Mouse (Mus musculus) limb, embryonic 14.5 days (tissue): ENCODE data around the gene Serpina1b. TPM values are rescaled to one million over a fixed set of nuclear protein-coding genes. Genes with fewer than 3 reads are reported as not detected.
"Not testable (repeated sequence)": the region's sequence is repeated elsewhere in the genome, so short reads cannot be mapped to it uniquely, and the experiment has no call there.

Source experiments
- ATAC-seq: fragments of 200-750 bp; cut with Nextera tagmentation; 2 replicates; pipeline ENCODE4 v1.8.0; 2017; ENCODE audit warnings: low read depth, moderate number of reproducible peaks, moderate TSS enrichment; ENCODE audit not compliant: low FRiP score
- DNase-seq: peaks from one replicate; pipeline ENCODE4 v3.0.0-alpha.2; 2015; ENCODE audit warnings: low spot score
- H3K27ac ChIP-seq: fragments of 300-500 bp; sonication (generic); replicated peaks from 2 replicates; pipeline ENCODE4 v1.5.1; 2014; ENCODE audit warnings: low read depth, mild to moderate bottlenecking, low read length, moderate library complexity, mixed read lengths
- H3K27me3 ChIP-seq: fragments of 300-500 bp; sonication (generic); 2 replicates; pipeline ENCODE4 v1.6.1; 2014; ENCODE audit warnings: low read length, mixed read lengths; ENCODE audit not compliant: control insufficient read depth, insufficient read depth
- H3K36me3 ChIP-seq: fragments of 300-500 bp; sonication (generic); 2 replicates; pipeline ENCODE4 v1.6.1; 2014; ENCODE audit warnings: mild to moderate bottlenecking, low read length, moderate library complexity, mixed read lengths; ENCODE audit not compliant: control insufficient read depth, insufficient read depth
- H3K4me1 ChIP-seq: fragments of 300-500 bp; sonication (generic); 2 replicates; pipeline ENCODE4 v1.6.1; 2014; ENCODE audit warnings: antibody characterized with exemption, low read length, mixed read lengths; ENCODE audit not compliant: control insufficient read depth, insufficient read depth
- H3K4me2 ChIP-seq: fragments of 300-500 bp; sonication (generic); replicated peaks from 2 replicates; pipeline ENCODE4 v1.6.1; 2014; ENCODE audit warnings: low read depth, mild to moderate bottlenecking, low read length, moderate library complexity; ENCODE audit not compliant: severe bottlenecking
- H3K4me3 ChIP-seq: fragments of 300-500 bp; sonication (generic); replicated peaks from 2 replicates; pipeline ENCODE4 v1.5.1; 2014; ENCODE audit warnings: low read length
- H3K9ac ChIP-seq: fragments of 300-500 bp; sonication (generic); 2 replicates; pipeline ENCODE4 v1.6.1; 2014; ENCODE audit warnings: mild to moderate bottlenecking, low read depth, low read length, moderate library complexity; ENCODE audit not compliant: severe bottlenecking
- H3K9me3 ChIP-seq: fragments of 300-500 bp; sonication (generic); 2 replicates; pipeline ENCODE4 v1.6.1; 2016; ENCODE audit warnings: low read length; ENCODE audit not compliant: control insufficient read depth
- POLR2A ChIP-seq: fragments of 200-500 bp; IDR thresholded peaks from 2 replicates; pipeline ENCODE4 v1.8.0; 2012; ENCODE audit warnings: inconsistent platforms, mild to moderate bottlenecking, moderate library complexity, borderline replicate concordance; ENCODE audit not compliant: insufficient read depth, insufficient read length; ENCODE audit errors: extremely low read depth
- WGBS: fragments of 180-500 bp; shearing (Covaris S2); extraction: QIAGEN DNeasy Blood & Tissue Kit; methylation state at CpG from one replicate; pipeline ENCODE4 v1.1.7; 2014; 5-methylcytosine and 5-hydroxymethylcytosine counted together
- polyA plus RNA-seq, 2 experiments: library from polyadenylated mRNA; depleted of rRNA in 1 of 2; stranded (reverse) in 1 of 2; unstranded in 1 of 2; fragments of >200 nt; fragmentation: Nextera tagmentation in 1 of 2; extraction: Ambion mirVana in 1 of 2; gene quantifications; 2 replicates each; pipeline versions ENCODE4 v1.2.1 to v1.2.3; 2012 to 2014

The Serpina1b gene
- polyA plus RNA-seq, 2 experiments = 0.80 TPM; not detected in 1

- Histone ChIP-seq H3K4me2 (no peak overlapping the region), H3K36me3 (no peaks in the 10 kb centered on the region), H3K27me3 (no peaks in the 10 kb centered on the region), H3K9ac (no peak overlapping the region), H3K9me3 (no peaks in the 10 kb centered on the region), H3K27ac (no peak overlapping the region), H3K4me1 (no peaks in the 10 kb centered on the region), H3K4me3 (no peak overlapping the region)
- no peak for ATAC-seq
- WGBS = 35% methylated on average over 4 of the region's 4 CpGs
- no peak for DNase-seq
- TF ChIP-seq POLR2A = no peak
These were observed 146.4 kb downstream of the Serpina1b start for GRCm38 (mm10) chr12:103683775-103684174.

GRCm38 (mm10) chr12:103681739-103682138 lies 148.4 kb downstream of the Serpina1b start:
- Histone ChIP-seq H3K4me1 (no peaks in the 10 kb centered on the region), H3K4me2 (no peak overlapping the region), H3K9me3 (no peaks in the 10 kb centered on the region), H3K27me3 (no peaks in the 10 kb centered on the region), H3K36me3 (no peaks in the 10 kb centered on the region), H3K4me3 (no peak overlapping the region), H3K9ac (no peak overlapping the region), H3K27ac (no peak overlapping the region)
- DNase-seq (no peak), ATAC-seq (no peak)
- 82% methylated on average over 2 of the region's 2 CpGs for WGBS
- TF ChIP-seq POLR2A = no peak

GRCm38 (mm10) chr12:103681169-103681568 lies 149.0 kb downstream of the Serpina1b start:
- Histone ChIP-seq H3K4me2 (no peak overlapping the region), H3K9ac (no peak overlapping the region), H3K9me3 (no peaks in the 10 kb centered on the region), H3K4me1 (no peaks in the 10 kb centered on the region), H3K27ac (no peak overlapping the region), H3K36me3 (no peaks in the 10 kb centered on the region), H3K4me3 (no peak overlapping the region), H3K27me3 (no peaks in the 10 kb centered on the region)
- ATAC-seq (no peak), DNase-seq (no peak)
- 85% methylated on average over 2 of the region's 2 CpGs for WGBS
- no peak for TF ChIP-seq POLR2A

GRCm38 (mm10) chr12:103679853-103680252 lies 150.3 kb downstream of the Serpina1b start:
- H3K4me3 ChIP-seq, H3K36me3 ChIP-seq, H3K27ac ChIP-seq, H3K4me1 ChIP-seq, H3K27me3 ChIP-seq, ATAC-seq, H3K4me2 ChIP-seq, H3K9ac ChIP-seq, H3K9me3 ChIP-seq, DNase-seq: not testable (repeated sequence)
- 88% methylated on average over 1 of the region's 1 CpGs for WGBS

Other genes with a start within 250 kb of the Serpina1b start
- gene Serpina10, start 198.9 kb downstream of the Serpina1b start, polyA plus RNA-seq (2012; rRNA removed) = 0.01 TPM in 1 of 2 replicates, not detected in the other
- gene Serpina10, start 198.9 kb downstream of the Serpina1b start, polyA plus RNA-seq (2014; fragmentation: Nextera tagmentation; extraction: Ambion mirVana) = not detected in 2 replicates
- gene Serpina6, start 173.2 kb downstream of the Serpina1b start, polyA plus RNA-seq (2012; rRNA removed) = 0.04 and 0.34 TPM in 2 replicates
- gene Serpina6, start 173.2 kb downstream of the Serpina1b start, polyA plus RNA-seq (2014; fragmentation: Nextera tagmentation; extraction: Ambion mirVana) = not detected in 2 replicates
- gene Serpina16, start 154.2 kb downstream of the Serpina1b start, polyA plus RNA-seq (2012; rRNA removed) = not detected in 2 replicates
- not detected in 2 replicates for gene Serpina16, start 154.2 kb downstream of the Serpina1b start, polyA plus RNA-seq (2014; fragmentation: Nextera tagmentation; extraction: Ambion mirVana)
- 0.05 TPM in 1 of 2 replicates, not detected in the other for gene Serpina1f, start 134.8 kb downstream of the Serpina1b start, polyA plus RNA-seq (2012; rRNA removed)
- gene Serpina1f, start 134.8 kb downstream of the Serpina1b start, polyA plus RNA-seq (2014; fragmentation: Nextera tagmentation; extraction: Ambion mirVana) = not detected in 2 replicates
- gene Serpina1d, start 56.8 kb downstream of the Serpina1b start, polyA plus RNA-seq (2012; rRNA removed) = 0.06 and 0.14 TPM in 2 replicates
- not detected in 2 replicates for gene Serpina1d, start 56.8 kb downstream of the Serpina1b start, polyA plus RNA-seq (2014; fragmentation: Nextera tagmentation; extraction: Ambion mirVana)
- gene Serpina1a, start 33.2 kb upstream of the Serpina1b start, polyA plus RNA-seq (2012; rRNA removed) = 0.49 and 0.59 TPM in 2 replicates
- gene Serpina1a, start 33.2 kb upstream of the Serpina1b start, polyA plus RNA-seq (2014; fragmentation: Nextera tagmentation; extraction: Ambion mirVana) = not detected in 2 replicates
- gene Serpina1c, start 74.5 kb upstream of the Serpina1b start, polyA plus RNA-seq (2012; rRNA removed) = 0.23 TPM in 1 of 2 replicates, not detected in the other
- not detected in 2 replicates for gene Serpina1c, start 74.5 kb upstream of the Serpina1b start, polyA plus RNA-seq (2014; fragmentation: Nextera tagmentation; extraction: Ambion mirVana)
- 0.28 and 0.36 TPM in 2 replicates for gene Serpina1e, start 128.6 kb upstream of the Serpina1b start, polyA plus RNA-seq (2012; rRNA removed)
- 0.19 TPM in 1 of 2 replicates, not detected in the other for gene Serpina1e, start 128.6 kb upstream of the Serpina1b start, polyA plus RNA-seq (2014; fragmentation: Nextera tagmentation; extraction: Ambion mirVana)
- not detected in 2 replicates for gene Serpina11, start 159.6 kb upstream of the Serpina1b start, polyA plus RNA-seq (2012; rRNA removed)
- gene Serpina11, start 159.6 kb upstream of the Serpina1b start, polyA plus RNA-seq (2014; fragmentation: Nextera tagmentation; extraction: Ambion mirVana) = not detected in 2 replicates
- 0.16 and 0.22 TPM in 2 replicates for gene Serpina9, start 183.4 kb upstream of the Serpina1b start, polyA plus RNA-seq (2012; rRNA removed)
- 0.10 TPM in 1 of 2 replicates, not detected in the other for gene Serpina9, start 183.4 kb upstream of the Serpina1b start, polyA plus RNA-seq (2014; fragmentation: Nextera tagmentation; extraction: Ambion mirVana)
- 0.03 TPM in 1 of 2 replicates, not detected in the other for gene Serpina12, start 214.1 kb upstream of the Serpina1b start, polyA plus RNA-seq (2012; rRNA removed)
- 0.06 TPM in 1 of 2 replicates, not detected in the other for gene Serpina12, start 214.1 kb upstream of the Serpina1b start, polyA plus RNA-seq (2014; fragmentation: Nextera tagmentation; extraction: Ambion mirVana)